Mouse (Mus musculus) heart, postnatal 14 days (tissue): ENCODE data around the gene Pik3r2. TPM values are rescaled to one million over a fixed set of nuclear protein-coding genes. Genes with fewer than 3 reads are reported as not detected.
A peak's percentile ranks its signal among the peaks of the same experiment; 100 is the strongest.

Experiments used
- DNase-seq, 2 experiments: peaks; one replicate each; pipeline ENCODE4 v3.0.0; 2021 to 2022
- intact Hi-C: fragments of 180-260 bp; cut with DNase I; formaldehyde crosslinking; loops from one replicate; pipeline ENCODE4 v1.15.1; 2025
- total RNA-seq, 2 experiments: library from RNA; stranded (reverse); gene quantifications; 2 replicates each; pipeline ENCODE4 v1.2.3; 2021

The Pik3r2 gene
- total RNA-seq, 2 experiments from 2014 or later = 31.4 to 33.1 TPM

- intact Hi-C loops = no loop called here
- peak; percentile 93 for DNase-seq
Observed at GRCm38 (mm10) chr8:70760775-70761406, 15.6 kb downstream of the Pik3r2 start, which contains the start of gene Mpv17l2. Mpv17l2 (minus strand) TSS chr8:70760946.

GRCm38 (mm10) chr8:70760350-70760749, 16.2 kb downstream of the Pik3r2 start:
- intact Hi-C loops = no loop called here
- no peak for DNase-seq

- intact Hi-C loops = no loop called here
- no peak for DNase-seq
Observed at GRCm38 (mm10) chr8:70758616-70759561, 17.6 kb downstream of the Pik3r2 start.

GRCm38 (mm10) chr8:70758308-70758615, 18.3 kb downstream of the Pik3r2 start:
- no peak for DNase-seq
- intact Hi-C loops = no loop called here

- no peak for DNase-seq
- intact Hi-C loops = no loop called here
Observed at GRCm38 (mm10) chr8:70757523-70758307, 18.8 kb downstream of the Pik3r2 start.

GRCm38 (mm10) chr8:70756476-70757040, 20.0 kb downstream of the Pik3r2 start:
- DNase-seq = no peak
- intact Hi-C loops = no loop called here

- intact Hi-C loops = no loop called here
- peak in 1 of 2 experiments; percentile 5 for DNase-seq
Observed at GRCm38 (mm10) chr8:70755661-70756475, 20.6 kb downstream of the Pik3r2 start.

- DNase-seq = peak; percentile 63 to 73
- intact Hi-C loops = no loop called here
Observed at GRCm38 (mm10) chr8:70754871-70755660, 21.4 kb downstream of the Pik3r2 start.

- intact Hi-C loops = no loop called here
- peak; percentile 95 to 96 for DNase-seq
Observed at GRCm38 (mm10) chr8:70754043-70754870, 22.3 kb downstream of the Pik3r2 start, which contains the start of gene Rab3a. Rab3a (plus strand) TSS chr8:70754679.

- intact Hi-C loops = no loop called here
Observed at GRCm38 (mm10) chr8:70753151-70753550, 23.4 kb downstream of the Pik3r2 start.

GRCm38 (mm10) chr8:70752000-70752764, 24.3 kb downstream of the Pik3r2 start:
- intact Hi-C loops = loop anchor here (1.0 kb wide), 1 partner anchor 32 kb away; no protein-coding TSS in a partner anchor

More at GRCm38 (mm10) chr8:70753151-70753550, 23.4 kb downstream of the Pik3r2 start:
- peak; percentile 95 for DNase-seq

GRCm38 (mm10) chr8:70750128-70750680, 26.3 kb downstream of the Pik3r2 start:
- intact Hi-C loops = no loop called here
- DNase-seq = peak; percentile 25 to 37

More at GRCm38 (mm10) chr8:70752000-70752764, 24.3 kb downstream of the Pik3r2 start:
- peak; percentile 83 for DNase-seq

- no peak for DNase-seq
- intact Hi-C loops = no loop called here
Observed at GRCm38 (mm10) chr8:70749097-70749674, 27.3 kb downstream of the Pik3r2 start.

- intact Hi-C loops = no loop called here
- peak in 1 of 2 experiments; percentile 4 for DNase-seq
Observed at GRCm38 (mm10) chr8:70748246-70749096, 28.0 kb downstream of the Pik3r2 start.

- DNase-seq = peak; percentile 7 to 9
- intact Hi-C loops = no loop called here
Observed at GRCm38 (mm10) chr8:70747211-70747890, 29.2 kb downstream of the Pik3r2 start.
